Mouse (Mus musculus) embryonic fibroblast, embryonic 13.5 days (primary cell): ENCODE results near the gene Cyp4f40.
"Not testable (repeated sequence)": the region's sequence is repeated elsewhere in the genome, so short reads cannot be mapped to it uniquely, and the experiment has no call there.

ENCODE experiments used
- CTCF ChIP-seq: IDR thresholded peaks from 2 replicates; pipeline ENCODE4 v1.5.1; 2011; ENCODE audit warnings: mild to moderate bottlenecking, control low read depth, low read length, moderate library complexity, borderline replicate concordance; ENCODE audit not compliant: insufficient read depth
- POLR2A ChIP-seq: IDR thresholded peaks from 2 replicates; pipeline ENCODE4 v1.6.1; 2011; ENCODE audit warnings: low read depth, mild to moderate bottlenecking, control low read depth, low read length, moderate library complexity

DNA sequence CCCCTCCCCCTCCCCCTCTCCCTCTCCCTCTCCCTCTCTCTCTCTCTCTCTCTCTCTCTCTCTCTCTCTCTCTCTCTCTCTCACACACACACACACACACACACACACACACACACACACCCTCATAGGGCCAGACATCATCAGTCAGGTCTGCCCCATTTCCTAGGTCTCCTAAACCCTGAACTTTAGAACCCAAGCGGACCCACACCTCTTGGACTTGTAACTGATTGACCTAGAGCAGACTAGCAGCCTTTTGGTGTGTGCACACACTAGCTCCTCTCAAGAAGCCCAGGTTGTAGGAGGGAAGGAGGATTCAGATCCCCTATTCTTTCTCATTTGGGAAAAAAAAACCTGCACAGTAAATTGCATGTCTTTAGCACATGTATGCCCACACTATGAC, 63.5 kb downstream of the Cyp4f40 start:
- TF ChIP-seq CTCF, POLR2A: not testable (repeated sequence)
